Mouse (Mus musculus) heart, postnatal 0 days (tissue): ENCODE results near the gene Speg.

Experiments
- CTCF ChIP-seq: IDR thresholded peaks from 2 replicates; pipeline ENCODE4 v1.5.1; 2016; ENCODE audit warnings: antibody characterized with exemption, control low read depth, low read depth
- EP300 ChIP-seq: IDR thresholded peaks from 2 replicates; pipeline ENCODE4 v1.6.1; 2016; ENCODE audit warnings: antibody characterized with exemption, low read depth

- TF ChIP-seq CTCF = peak; percentile 92
- TF ChIP-seq EP300 = no peak
These were observed 92.3 kb downstream of the Speg start for GRCm38 (mm10) chr1:75467215-75467927.
